Mouse (Mus musculus) midbrain, embryonic 13.5 days (tissue): ENCODE data around the gene Hsf2. TPM values are rescaled to one million over a fixed set of nuclear protein-coding genes. Genes with fewer than 3 reads are reported as not detected.
A peak's percentile ranks its signal among the peaks of the same experiment; 100 is the strongest.

Experiments used
- ATAC-seq: fragments of 200-750 bp; cut with Nextera tagmentation; 2 replicates; pipeline ENCODE4 v1.8.0; 2017; ENCODE audit warnings: mild to moderate bottlenecking, moderate TSS enrichment, moderate library complexity
- H3K27ac ChIP-seq: fragments of 300-500 bp; sonication (generic); 2 replicates; pipeline ENCODE4 v1.5.1; 2015; ENCODE audit warnings: inconsistent platforms, mild to moderate bottlenecking, moderate library complexity
- H3K27me3 ChIP-seq: fragments of 300-500 bp; sonication (generic); 2 replicates; pipeline ENCODE4 v1.6.1; 2015; ENCODE audit warnings: mild to moderate bottlenecking, inconsistent platforms
- H3K36me3 ChIP-seq: fragments of 300-500 bp; sonication (generic); 2 replicates; pipeline ENCODE4 v1.6.1; 2015; ENCODE audit warnings: mild to moderate bottlenecking, inconsistent platforms
- H3K4me1 ChIP-seq: fragments of 300-500 bp; sonication (generic); replicated peaks from 2 replicates; pipeline ENCODE4 v1.6.1; 2015; ENCODE audit warnings: inconsistent platforms
- H3K4me2 ChIP-seq: fragments of 300-500 bp; sonication (generic); replicated peaks from 2 replicates; pipeline ENCODE4 v1.6.1; 2015; ENCODE audit warnings: moderate library complexity, mild to moderate bottlenecking, inconsistent platforms
- H3K4me3 ChIP-seq: fragments of 300-500 bp; sonication (generic); replicated peaks from 2 replicates; pipeline ENCODE4 v1.5.1; 2015; ENCODE audit warnings: mild to moderate bottlenecking, inconsistent platforms
- H3K9ac ChIP-seq: fragments of 300-500 bp; sonication (generic); replicated peaks from 2 replicates; pipeline ENCODE4 v1.6.1; 2015; ENCODE audit warnings: mild to moderate bottlenecking, inconsistent platforms
- H3K9me3 ChIP-seq: fragments of 300-500 bp; sonication (generic); 2 replicates; pipeline ENCODE4 v1.6.1; 2016; ENCODE audit warnings: mild to moderate bottlenecking, inconsistent platforms
- WGBS: fragments of 180-500 bp; shearing (Covaris S2); methylation state at CpG from one replicate; pipeline ENCODE4 v1.1.7; 2015; 5-methylcytosine and 5-hydroxymethylcytosine counted together
- polyA plus RNA-seq: library from polyadenylated mRNA; unstranded; fragments of >200 nt; fragmentation: Nextera tagmentation; extraction: Ambion mirVana; gene quantifications from 2 replicates; pipeline ENCODE4 v1.2.1, GENCODE M21; 2015

Hsf2 gene
- polyA plus RNA-seq, 1 experiment from 2014 or later = 86.4 TPM

DNA sequence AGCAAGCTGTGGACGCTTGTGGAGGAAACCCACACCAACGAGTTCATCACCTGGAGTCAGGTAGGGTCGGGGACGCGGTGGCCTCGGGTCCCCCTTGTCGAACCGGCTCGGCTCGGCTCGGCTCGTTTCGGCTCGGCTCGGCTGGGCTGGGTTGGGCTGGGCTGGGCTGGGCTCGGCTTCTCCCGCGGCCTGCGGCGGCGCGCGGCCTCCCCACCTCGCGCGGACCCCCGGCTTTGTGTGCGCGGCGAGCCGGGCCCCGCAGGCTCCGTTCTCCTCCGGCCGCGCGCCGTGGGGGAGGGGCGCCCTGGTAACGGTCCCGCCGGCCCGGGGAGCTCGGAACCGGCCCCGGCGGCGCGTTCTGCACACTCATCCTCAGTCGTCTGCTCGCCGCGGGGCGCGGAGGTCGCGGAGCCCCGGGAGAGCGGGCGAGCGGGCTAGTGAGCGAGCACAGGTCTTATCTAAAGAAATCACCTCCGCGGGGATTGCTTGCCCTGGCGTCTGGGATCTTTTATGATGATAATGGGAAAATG is 422 bp downstream of the Hsf2 start:
- H3K9ac ChIP-seq = peak overlapping the region; percentile 95
- H3K27me3 ChIP-seq = no peaks in the 10 kb centered on the region
- peak overlapping the region; percentile 96 for H3K4me3 ChIP-seq
- H3K9me3 ChIP-seq = no peaks in the 10 kb centered on the region
- H3K4me1 ChIP-seq = peaks cover 32% of the 10 kb centered on the region
- peak overlapping the region; percentile 99 for H3K27ac ChIP-seq
- peak overlapping the region; percentile 72 for H3K4me2 ChIP-seq
- ATAC-seq = peak; percentile 88
- WGBS = under 1% methylated on average over 43 of the region's 65 CpGs
- H3K36me3 ChIP-seq = 0 out of 2 replicates have a peak, but pooled peaks cover 5% of the 10 kb centered on the region

DNA sequence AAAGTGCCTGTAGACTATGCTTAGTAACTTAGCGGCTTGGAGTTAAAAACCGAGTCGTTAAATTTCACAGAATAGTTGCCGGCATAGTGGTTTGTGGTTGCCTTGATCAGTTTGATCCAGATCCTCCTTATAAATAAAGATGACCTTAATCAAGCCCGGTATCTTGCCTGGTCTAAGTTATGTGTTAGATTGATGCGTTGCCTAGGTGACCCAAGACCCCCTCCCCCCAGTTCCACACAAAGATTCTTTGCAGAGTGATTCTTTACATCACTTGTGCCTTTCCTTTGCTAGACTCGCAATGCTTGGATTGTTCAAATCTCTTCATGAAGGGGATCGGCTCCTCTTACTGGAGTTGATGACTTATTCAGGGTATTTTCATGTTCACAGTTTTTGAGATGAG is 1.0 kb downstream of the Hsf2 start:
- Histone ChIP-seq H3K27me3 (no peaks in the 10 kb centered on the region), H3K4me3 (peak overlapping the region; percentile 96), H3K4me2 (peak overlapping the region; percentile 72), H3K36me3 (peaks cover 8% of the 10 kb centered on the region; the same call in 1 of the 2 replicates), H3K4me1 (peaks cover 32% of the 10 kb centered on the region), H3K9ac (peak overlapping the region; percentile 95), H3K27ac (peak overlapping the region; percentile 99), H3K9me3 (no peaks in the 10 kb centered on the region)
- WGBS = under 1% methylated on average over 8 of the region's 8 CpGs
- ATAC-seq = peak; percentile 7; the same call in 1 of the 2 replicates

DNA sequence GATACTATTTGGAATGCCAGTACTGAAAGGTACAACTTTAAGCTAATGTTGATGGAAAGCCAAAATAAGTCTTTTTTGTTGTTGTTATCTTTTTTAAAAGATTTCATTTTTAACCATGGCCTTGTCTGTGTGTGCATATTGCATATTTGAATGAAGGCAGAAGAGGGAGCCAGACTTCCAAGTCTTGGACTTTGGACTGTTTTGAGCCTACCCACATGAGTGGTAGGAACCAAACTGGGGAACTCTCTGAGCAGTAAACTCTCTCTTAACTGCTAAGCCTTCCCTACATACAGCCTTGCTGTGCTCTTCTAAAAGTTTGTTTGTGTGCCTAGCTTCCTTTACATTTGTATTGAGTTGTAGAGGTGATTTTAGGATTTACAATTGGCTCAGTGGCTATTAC is 2.4 kb downstream of the Hsf2 start:
- Histone ChIP-seq H3K4me1 (peaks cover 32% of the 10 kb centered on the region), H3K27me3 (no peaks in the 10 kb centered on the region), H3K4me3 (peak overlapping the region; percentile 96), H3K9ac (no peak overlapping the region; the same call in 1 of the 2 replicates), H3K27ac (no peak overlapping the region), H3K9me3 (0 out of 2 replicates have a peak, but pooled peaks cover 3% of the 10 kb centered on the region), H3K36me3 (peaks cover 12% of the 10 kb centered on the region), H3K4me2 (peak overlapping the region; percentile 46)
- no peak for ATAC-seq

DNA sequence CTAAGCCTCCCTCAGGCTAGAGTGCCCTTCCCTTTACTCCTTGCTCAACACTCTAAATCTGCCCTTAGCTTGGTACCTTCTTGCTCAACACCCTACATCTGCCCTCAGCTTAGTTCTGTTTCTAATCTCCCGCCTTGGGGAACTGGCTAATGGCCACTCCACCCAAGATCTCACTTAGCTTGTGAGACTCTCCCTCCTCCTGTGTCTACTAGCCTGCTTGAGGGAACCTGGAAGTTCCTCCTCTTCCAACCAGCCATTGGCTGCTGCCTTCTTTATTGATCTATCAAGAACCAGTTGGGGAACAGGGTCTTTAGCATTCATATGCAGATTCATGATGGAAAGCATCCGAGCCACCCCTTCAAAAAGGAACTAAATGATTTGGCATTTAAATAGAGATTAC is 5.9 kb downstream of the Hsf2 start:
- Histone ChIP-seq H3K9me3 (0 out of 2 replicates have a peak, but pooled peaks cover 4% of the 10 kb centered on the region), H3K27me3 (no peaks in the 10 kb centered on the region), H3K4me1 (peaks cover 32% of the 10 kb centered on the region), H3K36me3 (peaks cover 25% of the 10 kb centered on the region), H3K9ac (no peak overlapping the region), H3K4me3 (no peak overlapping the region), H3K4me2 (no peak overlapping the region), H3K27ac (no peak overlapping the region)
- no peak for ATAC-seq
- 64% methylated on average over 2 of the region's 2 CpGs for WGBS

DNA sequence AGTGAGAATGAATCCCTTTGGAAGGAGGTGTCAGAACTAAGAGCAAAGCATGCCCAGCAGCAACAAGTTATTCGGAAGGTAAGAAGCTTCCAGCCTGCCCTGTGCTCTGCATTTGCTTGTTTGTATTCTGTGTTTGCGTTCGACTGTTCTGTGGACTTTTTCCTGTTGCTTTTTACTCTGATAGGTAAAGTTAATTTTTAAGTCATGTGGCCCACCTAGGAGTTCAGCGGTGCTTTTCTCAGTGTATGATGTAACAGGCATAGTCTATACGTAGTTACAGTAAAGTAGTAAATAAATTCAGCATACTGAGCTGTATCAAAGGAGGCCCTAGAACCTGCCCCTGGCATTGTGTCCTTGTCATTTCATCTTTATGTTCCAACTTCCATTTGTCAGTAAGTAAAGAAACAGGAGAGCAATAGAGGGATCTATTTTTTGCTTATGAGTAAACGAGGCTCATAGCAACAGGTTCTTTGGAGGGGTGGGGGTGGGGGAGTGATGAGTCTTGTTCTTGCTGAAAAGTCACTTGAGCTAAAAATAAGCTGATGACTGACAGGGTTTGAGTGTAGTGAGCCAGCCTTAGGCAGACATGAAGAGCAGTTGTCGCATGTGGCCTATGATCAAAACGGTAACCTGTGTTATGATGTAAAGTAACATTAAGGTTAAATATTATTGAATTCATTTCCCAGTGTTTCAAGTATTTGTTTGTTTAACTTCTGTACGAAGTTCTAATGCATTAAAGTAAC is 13.4 kb downstream of the Hsf2 start:
- no peak for ATAC-seq
- 91% methylated on average over 9 of the region's 9 CpGs for WGBS

DNA sequence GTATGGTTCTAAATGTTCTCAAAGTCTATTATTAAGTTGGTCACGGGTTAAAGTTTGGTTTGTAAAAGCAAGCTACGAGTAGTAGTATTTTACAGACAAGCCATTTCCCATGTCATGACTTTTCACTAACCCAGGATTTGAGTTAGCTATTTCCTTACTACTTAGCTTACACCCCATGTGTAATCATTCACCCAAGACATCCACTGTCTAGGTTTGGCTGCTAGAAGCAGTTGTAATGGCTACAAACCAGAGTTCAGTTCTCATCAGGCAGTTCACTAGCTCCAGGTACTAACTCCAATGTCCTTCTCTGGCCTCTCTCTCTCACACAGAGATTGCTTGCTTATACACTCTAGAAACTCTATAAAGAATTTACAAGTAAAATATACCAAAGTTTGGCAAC is 28.4 kb downstream of the Hsf2 start:
- H3K27ac ChIP-seq = no peak overlapping the region
- no peak overlapping the region for H3K4me3 ChIP-seq
- H3K4me2 ChIP-seq = no peak overlapping the region
- H3K27me3 ChIP-seq = no peaks in the 10 kb centered on the region
- H3K9me3 ChIP-seq = no peaks in the 10 kb centered on the region
- ATAC-seq = no peak
- WGBS = 96% methylated on average over 2 of the region's 2 CpGs
- H3K36me3 ChIP-seq = peaks cover 70% of the 10 kb centered on the region
- H3K4me1 ChIP-seq = no peaks in the 10 kb centered on the region
- H3K9ac ChIP-seq = no peak overlapping the region

More for the DNA sequence above, 13.4 kb downstream of the Hsf2 start:
- Histone ChIP-seq H3K9me3 (no peaks in the 10 kb centered on the region), H3K4me1 (no peaks in the 10 kb centered on the region), H3K27me3 (no peaks in the 10 kb centered on the region), H3K36me3 (peaks cover 34% of the 10 kb centered on the region), H3K27ac (no peak overlapping the region), H3K4me2 (no peak overlapping the region), H3K4me3 (no peak overlapping the region), H3K9ac (no peak overlapping the region)

DNA sequence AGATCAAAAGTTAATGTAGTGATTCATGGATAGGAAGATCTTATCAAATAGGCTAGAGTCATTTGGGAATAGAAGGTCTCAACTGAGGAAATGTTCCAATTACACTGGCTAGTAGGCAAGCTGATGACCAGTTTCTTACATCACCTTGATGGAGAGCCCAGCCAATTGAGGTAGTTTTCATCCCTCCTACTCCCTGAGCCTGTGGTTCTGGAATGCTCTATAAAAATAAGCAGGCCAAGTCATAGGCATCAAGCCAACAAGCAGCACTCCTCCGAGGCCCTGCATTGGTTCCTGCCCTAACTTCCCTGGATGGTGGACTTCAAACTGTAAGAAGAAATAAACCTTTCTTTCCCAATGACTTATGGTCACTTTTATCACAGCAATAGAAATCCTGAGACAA is 29.1 kb downstream of the Hsf2 start:
- no peaks in the 10 kb centered on the region for H3K9me3 ChIP-seq
- ATAC-seq = no peak
- H3K36me3 ChIP-seq = peaks cover 74% of the 10 kb centered on the region
- H3K9ac ChIP-seq = no peak overlapping the region
- no peak overlapping the region for H3K4me3 ChIP-seq
- no peak overlapping the region for H3K4me2 ChIP-seq
- H3K4me1 ChIP-seq = no peaks in the 10 kb centered on the region
- H3K27me3 ChIP-seq = no peaks in the 10 kb centered on the region
- no peak overlapping the region for H3K27ac ChIP-seq
- WGBS = 97% methylated on average over 1 of the region's 1 CpGs

DNA sequence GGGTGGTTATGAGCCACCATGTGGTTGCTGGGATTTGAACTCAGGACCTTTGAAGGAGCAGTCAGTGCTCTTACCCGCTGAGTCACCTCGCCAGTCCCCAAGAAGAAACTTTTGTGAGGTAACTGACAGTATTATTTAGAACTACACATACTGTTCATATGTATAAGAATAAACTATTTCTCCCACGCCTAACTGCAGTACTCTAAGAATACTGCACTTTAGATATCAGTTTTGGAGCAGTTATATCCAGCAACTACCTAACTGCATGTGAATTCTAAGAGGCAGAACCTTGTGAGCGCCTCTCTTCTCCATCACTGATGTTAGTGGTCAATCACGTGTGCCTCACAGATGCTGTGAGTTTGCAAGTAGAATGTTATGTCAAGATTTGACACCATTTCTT is 40.3 kb downstream of the Hsf2 start:
- Histone ChIP-seq H3K4me3 (no peak overlapping the region), H3K9me3 (no peaks in the 10 kb centered on the region), H3K4me1 (peaks cover 48% of the 10 kb centered on the region), H3K27me3 (no peaks in the 10 kb centered on the region), H3K9ac (no peak overlapping the region), H3K27ac (no peak overlapping the region), H3K36me3 (peaks cover 43% of the 10 kb centered on the region), H3K4me2 (no peak overlapping the region)
- no peak for ATAC-seq
- 98% methylated on average over 5 of the region's 5 CpGs for WGBS

DNA sequence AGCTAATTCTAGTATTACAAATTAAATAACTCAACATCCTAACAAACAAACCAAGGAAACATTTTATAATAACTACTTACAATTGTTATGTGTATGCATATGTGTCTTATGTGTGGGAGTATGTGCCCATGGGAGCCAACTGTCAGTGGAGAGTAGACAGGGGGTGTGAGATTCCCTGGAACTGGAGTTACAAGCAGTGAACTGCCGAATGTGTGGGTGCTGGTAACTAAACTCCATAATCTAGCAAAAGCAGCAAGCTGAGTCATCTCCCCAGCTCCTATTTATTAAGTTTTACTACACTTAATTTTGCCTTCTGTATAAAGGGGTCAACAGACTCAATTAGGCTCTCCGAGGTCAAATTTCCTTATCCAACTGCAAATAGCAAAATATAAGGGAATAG is 44.9 kb downstream of the Hsf2 start:
- H3K27me3 ChIP-seq = no peaks in the 10 kb centered on the region
- peaks cover 13% of the 10 kb centered on the region for H3K36me3 ChIP-seq
- peak overlapping the region; percentile 89 for H3K4me2 ChIP-seq
- H3K4me3 ChIP-seq = peak overlapping the region; percentile 89
- no peak for ATAC-seq
- H3K4me1 ChIP-seq = peaks cover 48% of the 10 kb centered on the region
- no peak overlapping the region for H3K27ac ChIP-seq
- 53% methylated on average over 2 of the region's 2 CpGs for WGBS
- peak overlapping the region; percentile 95 for H3K9ac ChIP-seq
- H3K9me3 ChIP-seq = no peaks in the 10 kb centered on the region

DNA sequence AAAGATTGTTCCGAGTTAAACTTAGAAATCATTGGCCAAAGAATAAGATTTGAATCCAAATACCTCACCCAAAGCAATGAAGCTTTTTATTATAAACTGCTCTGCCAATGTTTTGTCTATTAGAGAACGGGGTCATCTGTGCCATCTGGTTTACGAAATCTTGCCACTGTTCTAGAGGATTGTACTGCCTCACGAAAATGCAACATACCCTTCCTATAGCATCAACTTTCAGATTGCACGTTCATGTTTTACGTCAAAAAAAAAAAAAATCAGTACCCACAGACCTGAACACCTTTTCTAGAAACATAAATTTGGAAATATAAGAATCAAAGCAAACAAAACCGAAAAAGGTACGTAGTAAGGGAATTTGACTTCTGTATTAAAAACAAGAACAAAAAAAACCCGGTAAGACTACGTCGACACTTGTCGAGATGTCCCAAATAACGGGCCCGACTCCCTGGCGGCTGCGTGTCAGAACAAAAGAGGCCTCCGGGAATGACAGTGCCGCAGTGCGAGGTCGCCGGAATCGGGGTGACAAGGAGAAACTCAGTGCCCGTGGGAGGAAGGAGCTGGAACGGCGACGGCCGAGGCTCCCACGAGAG is 45.5 kb downstream of the Hsf2 start:
- Histone ChIP-seq H3K27ac (peak overlapping the region; percentile 98), H3K4me3 (peak overlapping the region; percentile 89), H3K9me3 (no peaks in the 10 kb centered on the region), H3K36me3 (peaks cover 7% of the 10 kb centered on the region), H3K9ac (peak overlapping the region; percentile 95), H3K4me1 (peaks cover 44% of the 10 kb centered on the region), H3K27me3 (no peaks in the 10 kb centered on the region), H3K4me2 (peak overlapping the region; percentile 89)
- ATAC-seq = no peak
- WGBS = 3% methylated on average over 28 of the region's 28 CpGs

DNA sequence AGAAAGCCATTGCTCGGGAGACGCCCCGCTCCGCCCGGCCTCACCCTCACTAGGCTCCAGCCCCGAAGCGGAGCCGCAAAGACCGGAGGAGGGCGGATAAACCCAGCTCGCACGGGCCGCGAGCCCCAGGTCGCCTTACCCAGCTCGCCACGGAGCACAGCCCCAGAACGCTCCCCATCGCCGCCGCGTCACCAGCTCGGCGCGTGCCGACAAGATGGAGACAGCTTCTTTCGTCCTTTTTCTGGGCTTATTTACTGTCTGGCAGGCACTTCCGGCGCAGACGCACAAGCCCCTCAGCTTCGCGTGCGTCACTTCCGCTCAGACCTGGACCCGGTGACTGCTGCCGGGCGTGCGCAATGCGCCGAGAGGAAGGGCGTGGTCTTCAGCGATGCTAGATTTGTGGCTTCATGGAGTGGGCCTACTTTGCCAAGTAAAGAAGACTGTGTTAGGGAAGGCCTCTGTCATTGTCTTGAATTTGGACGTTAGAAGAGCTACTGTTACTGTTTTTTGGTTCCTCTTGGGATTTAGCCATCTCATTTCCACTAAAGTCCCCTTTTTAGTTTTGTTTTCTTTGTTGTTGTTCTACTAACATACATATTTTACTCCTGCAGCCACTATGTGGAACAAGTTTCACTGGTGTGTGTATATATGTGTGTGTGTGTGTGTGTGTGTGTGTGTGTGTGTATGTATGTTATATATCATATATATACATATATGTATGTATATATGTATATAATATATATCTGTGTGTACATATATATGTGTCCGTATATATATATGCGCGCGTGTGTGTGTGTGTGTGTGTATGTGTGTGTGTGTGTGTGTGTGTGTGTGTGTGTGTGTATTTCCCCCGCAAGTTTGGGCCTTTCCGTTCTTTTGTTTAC is 46.3 kb downstream of the Hsf2 start, which contains the start of gene Serinc1:
Gene Serinc1 (minus strand): TSS at position 313 of the 884 bp plus-strand sequence.
- Histone ChIP-seq H3K4me2 (peak within 1 kb of the TSS; percentile 89), H3K4me1 (peaks cover 38% of the 10 kb centered on the region), H3K27me3 (no peaks in the 10 kb centered on the region), H3K27ac (peak within 1 kb of the TSS; percentile 98), H3K9ac (peak within 1 kb of the TSS; percentile 95), H3K36me3 (no peaks in the 10 kb centered on the region), H3K9me3 (no peaks in the 10 kb centered on the region), H3K4me3 (peak within 1 kb of the TSS; percentile 89)
- 12% methylated on average over 49 of the region's 49 CpGs for WGBS
- ATAC-seq = peak; percentile 99
